Mouse (Mus musculus): ENCODE results near the gene Ptges2. TPM values are rescaled to one million over a fixed set of nuclear protein-coding genes. Genes with fewer than 3 reads are reported as not detected.

The Ptges2 gene
- polyA plus RNA-seq, 1 experiment from 2014 or later: 31.6 TPM

DNA sequence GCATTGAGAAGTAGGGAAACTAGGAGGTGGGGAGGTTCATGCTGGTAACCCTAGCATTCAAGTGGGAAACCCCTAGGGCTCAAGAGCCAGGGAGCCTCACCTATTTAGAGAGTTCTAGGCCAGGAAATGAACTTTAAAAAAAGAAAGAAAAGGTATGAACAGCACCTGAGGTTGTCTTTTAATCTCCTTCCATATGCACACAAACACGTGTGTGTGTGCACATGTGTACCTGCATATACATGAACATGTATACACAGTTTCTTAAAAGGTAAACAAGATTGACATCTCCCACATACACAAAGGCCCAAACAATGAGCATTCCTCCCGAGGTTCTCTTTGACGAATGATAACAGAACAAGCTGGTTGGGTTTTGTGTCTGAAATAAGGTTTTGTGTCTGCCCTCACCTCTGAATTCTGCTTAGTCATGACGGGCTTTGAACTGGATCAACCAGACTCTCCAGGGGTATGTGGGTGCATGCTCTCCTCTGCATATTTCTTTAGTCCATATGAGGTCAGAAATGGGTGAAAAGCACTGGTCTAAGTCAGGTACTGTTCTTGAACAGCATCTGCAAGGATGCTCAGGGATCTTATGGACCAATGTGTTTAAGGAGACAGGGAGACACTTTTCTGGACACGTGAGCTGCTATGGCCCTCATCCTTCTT is 58.1 kb downstream of the Ptges2 start:
- no peak for TF ChIP-seq EP300 (optimal IDR thresholded peaks at IDR 0.05)
- TF ChIP-seq CTCF (IDR thresholded peaks at IDR 0.05; ENCODE audit: low read depth): no peak
- DNase-seq (ENCODE audit: low spot score): no peak
- Histone ChIP-seq H3K4me1 (replicated peaks; ENCODE audit: control insufficient read depth, insufficient read depth) (peaks cover 7% of the 10 kb centered on the region), H3K9me3 (ENCODE audit: control insufficient read depth, low read length) (no peaks in the 10 kb centered on the region), H3K27me3 (ENCODE audit: control insufficient read depth, insufficient read depth, low read length) (no peaks in the 10 kb centered on the region), H3K4me2 (replicated peaks; ENCODE audit: low read depth) (no peak overlapping the region), H3K4me3 (ENCODE audit: low read depth, low read length) (no peak overlapping the region), H3K9ac (ENCODE audit: low read length) (no peak overlapping the region), H3K36me3 (ENCODE audit: control insufficient read depth, insufficient read depth, low read length) (peaks cover 6% of the 10 kb centered on the region; the same call in 1 of the 2 replicates), H3K27ac (replicated peaks) (0 out of 2 replicates have a peak overlapping the region, but pooled peaks have one; percentile 18)
- WGBS: 51% methylated on average over 5 of the region's 5 CpGs
- ATAC-seq (ENCODE audit: low FRiP score, low TSS enrichment): no peak

DNA sequence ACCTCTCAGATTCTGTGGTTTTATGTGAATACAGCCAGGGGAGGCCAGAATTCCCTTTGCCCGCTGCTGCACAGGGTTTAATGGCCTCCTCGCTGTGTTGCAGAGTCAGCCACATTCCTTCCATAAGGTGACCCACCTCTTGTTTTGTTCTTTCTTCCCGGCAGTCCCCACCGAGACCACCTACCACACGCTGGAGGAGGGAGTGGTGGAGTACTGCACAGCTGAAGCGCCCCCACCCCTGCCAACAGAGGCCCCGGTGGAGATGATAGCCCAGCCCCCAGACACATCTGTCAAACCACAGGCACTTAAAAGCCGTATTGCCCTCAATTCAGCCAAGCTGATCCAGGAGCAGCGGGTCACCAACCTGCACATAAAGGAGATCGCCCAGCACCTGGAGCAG is 58.9 kb downstream of the Ptges2 start:
- WGBS: 82% methylated on average over 10 of the region's 10 CpGs
- TF ChIP-seq CTCF (IDR thresholded peaks at IDR 0.05; ENCODE audit: low read depth) (no peak), EP300 (optimal IDR thresholded peaks at IDR 0.05) (no peak)
- DNase-seq (ENCODE audit: low spot score) (no peak), ATAC-seq (ENCODE audit: low FRiP score, low TSS enrichment) (no peak)
- H3K27me3 ChIP-seq (ENCODE audit: control insufficient read depth, insufficient read depth, low read length): no peaks in the 10 kb centered on the region
- no peak overlapping the region for H3K27ac ChIP-seq (replicated peaks)
- no peak overlapping the region for H3K9ac ChIP-seq (ENCODE audit: low read length)
- H3K36me3 ChIP-seq (ENCODE audit: control insufficient read depth, insufficient read depth, low read length): peaks cover 6% of the 10 kb centered on the region; the same call in 1 of the 2 replicates
- H3K4me2 ChIP-seq (replicated peaks; ENCODE audit: low read depth): no peak overlapping the region
- no peak overlapping the region for H3K4me3 ChIP-seq (ENCODE audit: low read depth, low read length)
- H3K9me3 ChIP-seq (ENCODE audit: control insufficient read depth, low read length): no peaks in the 10 kb centered on the region
- H3K4me1 ChIP-seq (replicated peaks; ENCODE audit: control insufficient read depth, insufficient read depth): peaks cover 7% of the 10 kb centered on the region

DNA sequence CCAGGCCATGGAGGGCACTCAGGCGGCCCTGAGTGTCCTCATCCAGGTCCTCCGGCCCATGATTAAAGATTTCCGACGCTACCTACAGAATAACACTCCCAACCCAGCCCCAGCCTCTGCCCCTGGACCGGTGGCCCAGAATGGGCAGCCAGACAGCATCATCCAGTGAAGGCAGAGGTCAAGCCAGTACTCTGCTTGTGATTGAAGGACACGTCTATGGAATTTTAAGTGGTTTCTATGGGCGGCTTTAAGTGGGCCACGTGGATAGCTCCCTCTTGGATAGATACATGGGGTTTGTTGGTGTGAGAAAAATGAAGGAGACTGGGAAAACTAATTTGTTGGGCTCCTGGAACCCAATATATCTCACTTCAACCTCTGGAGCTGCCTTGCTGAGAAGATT is 59.4 kb downstream of the Ptges2 start:
- peaks cover 6% of the 10 kb centered on the region; the same call in 1 of the 2 replicates for H3K36me3 ChIP-seq (ENCODE audit: control insufficient read depth, insufficient read depth, low read length)
- no peak overlapping the region for H3K4me2 ChIP-seq (replicated peaks; ENCODE audit: low read depth)
- no peak overlapping the region for H3K27ac ChIP-seq (replicated peaks)
- H3K27me3 ChIP-seq (ENCODE audit: control insufficient read depth, insufficient read depth, low read length): no peaks in the 10 kb centered on the region
- no peak overlapping the region for H3K4me3 ChIP-seq (ENCODE audit: low read depth, low read length)
- TF ChIP-seq EP300 (optimal IDR thresholded peaks at IDR 0.05) (no peak), CTCF (IDR thresholded peaks at IDR 0.05; ENCODE audit: low read depth) (no peak)
- no peaks in the 10 kb centered on the region for H3K9me3 ChIP-seq (ENCODE audit: control insufficient read depth, low read length)
- 83% methylated on average over 8 of the region's 8 CpGs for WGBS
- no peak overlapping the region for H3K9ac ChIP-seq (ENCODE audit: low read length)
- no peak for ATAC-seq (ENCODE audit: low FRiP score, low TSS enrichment)
- no peak for DNase-seq (ENCODE audit: low spot score)
- peaks cover 7% of the 10 kb centered on the region for H3K4me1 ChIP-seq (replicated peaks; ENCODE audit: control insufficient read depth, insufficient read depth)

Other genes starting within 250 kb of the Ptges2 start
- gene Prrc2b, start 244.8 kb upstream of the Ptges2 start, polyA plus RNA-seq (2015; fragmentation: Nextera tagmentation; extraction: Ambion mirVana): 18.7 and 21.6 TPM in 2 replicates
- 6.2 and 6.9 TPM in 2 replicates for gene Pomt1, start 159.3 kb upstream of the Ptges2 start, polyA plus RNA-seq (2015; fragmentation: Nextera tagmentation; extraction: Ambion mirVana)
- 32.2 and 34.8 TPM in 2 replicates for gene Uck1, start 135.7 kb upstream of the Ptges2 start, polyA plus RNA-seq (2015; fragmentation: Nextera tagmentation; extraction: Ambion mirVana)
- gene Golga2, start 108.5 kb upstream of the Ptges2 start, polyA plus RNA-seq (2015; fragmentation: Nextera tagmentation; extraction: Ambion mirVana): 18.1 and 18.5 TPM in 2 replicates
- 254 and 313 TPM in 2 replicates for gene Swi5, start 107.8 kb upstream of the Ptges2 start, polyA plus RNA-seq (2015; fragmentation: Nextera tagmentation; extraction: Ambion mirVana)
- 14.0 and 16.1 TPM in 2 replicates for gene Ciz1, start 43.6 kb upstream of the Ptges2 start, polyA plus RNA-seq (2015; fragmentation: Nextera tagmentation; extraction: Ambion mirVana)
- gene Dnm1, start 42.6 kb upstream of the Ptges2 start, polyA plus RNA-seq (2015; fragmentation: Nextera tagmentation; extraction: Ambion mirVana): 5.6 and 6.2 TPM in 2 replicates
- 85.0 and 90.1 TPM in 2 replicates for gene 1110008P14Rik, start 14.0 kb upstream of the Ptges2 start, polyA plus RNA-seq (2015; fragmentation: Nextera tagmentation; extraction: Ambion mirVana)
- 1.8 TPM in 2 replicates for gene Lcn2, start 7.6 kb upstream of the Ptges2 start, polyA plus RNA-seq (2015; fragmentation: Nextera tagmentation; extraction: Ambion mirVana)
- gene Naif1, start 54.6 kb downstream of the Ptges2 start, polyA plus RNA-seq (2015; fragmentation: Nextera tagmentation; extraction: Ambion mirVana): 2.5 and 2.6 TPM in 2 replicates
- gene Slc25a25, start 55.5 kb downstream of the Ptges2 start, polyA plus RNA-seq (2015; fragmentation: Nextera tagmentation; extraction: Ambion mirVana): 11.1 and 11.5 TPM in 2 replicates
- 16.6 and 20.2 TPM in 2 replicates for gene Fam102a, start 139.4 kb downstream of the Ptges2 start, polyA plus RNA-seq (2015; fragmentation: Nextera tagmentation; extraction: Ambion mirVana)
- gene Dpm2, start 175.0 kb downstream of the Ptges2 start, polyA plus RNA-seq (2015; fragmentation: Nextera tagmentation; extraction: Ambion mirVana): 87.5 and 91.8 TPM in 2 replicates
- gene Pip5kl1, start 178.9 kb downstream of the Ptges2 start, polyA plus RNA-seq (2015; fragmentation: Nextera tagmentation; extraction: Ambion mirVana): 0.08 and 0.18 TPM in 2 replicates
- gene 9430097D07Rik, start 179.8 kb downstream of the Ptges2 start, polyA plus RNA-seq (2015; fragmentation: Nextera tagmentation; extraction: Ambion mirVana): not detected in 2 replicates
- 7.4 and 7.7 TPM in 2 replicates for gene St6galnac4, start 191.2 kb downstream of the Ptges2 start, polyA plus RNA-seq (2015; fragmentation: Nextera tagmentation; extraction: Ambion mirVana)
- 9.1 and 11.3 TPM in 2 replicates for gene St6galnac6, start 203.8 kb downstream of the Ptges2 start, polyA plus RNA-seq (2015; fragmentation: Nextera tagmentation; extraction: Ambion mirVana)
- gene Ak1, start 225.9 kb downstream of the Ptges2 start, polyA plus RNA-seq (2015; fragmentation: Nextera tagmentation; extraction: Ambion mirVana): 21.8 and 26.1 TPM in 2 replicates